Mouse (Mus musculus) lung, postnatal 0 days (tissue): ENCODE measurements around the gene Trp53rkb. TPM values are rescaled to one million over a fixed set of nuclear protein-coding genes. Genes with fewer than 3 reads are reported as not detected.
A peak's percentile ranks its signal among the peaks of the same experiment; 100 is the strongest.
"Not testable (repeated sequence)": the region's sequence is repeated elsewhere in the genome, so short reads cannot be mapped to it uniquely, and the experiment has no call there.

Source experiments
- ATAC-seq: fragments of 200-750 bp; cut with Nextera tagmentation; 2 replicates; pipeline ENCODE4 v1.8.0; 2017; ENCODE audit warnings: moderate library complexity
- DNase-seq: peaks from one replicate; pipeline ENCODE4 v3.0.0-alpha.2; 2016; ENCODE audit warnings: low spot score
- H3K27ac ChIP-seq: fragments of 300-500 bp; sonication (generic); 2 replicates; pipeline ENCODE4 v1.5.1; 2014; ENCODE audit warnings: antibody characterized with exemption, mild to moderate bottlenecking, low read length, mixed read lengths
- H3K27me3 ChIP-seq: fragments of 300-500 bp; sonication (generic); replicated peaks from 2 replicates; pipeline ENCODE4 v1.6.1; 2014; ENCODE audit warnings: low read length, mixed read lengths; ENCODE audit not compliant: insufficient read depth
- H3K36me3 ChIP-seq: fragments of 300-500 bp; sonication (generic); 2 replicates; pipeline ENCODE4 v1.6.1; 2014; ENCODE audit warnings: low read length, mixed read lengths; ENCODE audit not compliant: insufficient read depth
- H3K4me1 ChIP-seq: fragments of 300-500 bp; sonication (generic); 2 replicates; pipeline ENCODE4 v1.6.1; 2014; ENCODE audit warnings: antibody characterized with exemption, low read depth, low read length, mixed read lengths; ENCODE audit not compliant: insufficient read depth
- H3K4me2 ChIP-seq: fragments of 300-500 bp; sonication (generic); replicated peaks from 2 replicates; pipeline ENCODE4 v1.6.1; 2014; ENCODE audit warnings: low read depth, mild to moderate bottlenecking, low read length, moderate library complexity, mixed read lengths
- H3K4me3 ChIP-seq: fragments of 300-500 bp; sonication (generic); 2 replicates; pipeline ENCODE4 v1.5.1; 2014; ENCODE audit warnings: low read depth, low read length
- H3K9ac ChIP-seq: fragments of 300-500 bp; sonication (generic); replicated peaks from 2 replicates; pipeline ENCODE4 v1.6.1; 2014; ENCODE audit warnings: low read depth, mild to moderate bottlenecking
- H3K9me3 ChIP-seq: fragments of 300-500 bp; sonication (generic); 2 replicates; pipeline ENCODE4 v1.6.1; 2016; ENCODE audit warnings: low read length, mixed read lengths
- CTCF ChIP-seq: IDR thresholded peaks from 2 replicates; pipeline ENCODE4 v1.5.1; 2016; ENCODE audit warnings: antibody characterized with exemption, mild to moderate bottlenecking
- EP300 ChIP-seq: IDR thresholded peaks from 2 replicates; pipeline ENCODE4 v1.6.1; 2016; ENCODE audit warnings: antibody characterized with exemption, mild to moderate bottlenecking, control low read depth
- WGBS: fragments of 180-500 bp; shearing (Covaris S2); extraction: QIAGEN DNeasy Blood & Tissue Kit; methylation state at CpG from one replicate; pipeline ENCODE4 v1.1.7; 2014; 5-methylcytosine and 5-hydroxymethylcytosine counted together
- polyA plus RNA-seq: library from polyadenylated mRNA; unstranded; fragments of >200 nt; fragmentation: Nextera tagmentation; extraction: Ambion mirVana; gene quantifications from 2 replicates; pipeline ENCODE4 v1.2.1, GENCODE M21; 2015

Trp53rkb gene
- polyA plus RNA-seq: 4.2 and 4.8 TPM in 2 replicates

DNA sequence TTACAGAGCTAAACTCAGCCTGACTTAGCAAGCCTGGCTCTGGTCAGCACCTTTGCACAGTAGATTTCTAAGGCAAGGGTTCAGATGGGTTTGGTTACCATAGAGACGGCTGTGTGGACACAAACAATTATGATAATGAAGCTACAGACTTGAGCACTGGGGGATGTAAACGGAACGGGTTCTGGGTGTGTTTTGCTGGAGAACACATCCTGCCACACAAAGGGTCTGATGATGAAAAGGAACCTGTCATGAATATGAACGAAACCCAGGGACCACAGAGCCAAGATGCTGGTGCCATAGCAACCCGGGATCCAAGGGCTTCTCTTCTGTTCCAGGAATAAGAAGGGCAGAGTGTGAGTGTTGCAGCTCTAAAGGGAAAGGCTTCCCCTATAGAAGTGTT lies at the start of gene Trp53rkb:
Trp53rkb (plus strand) TSS at position 177 of the 400 bp plus-strand sequence.
- Histone ChIP-seq H3K27ac (peak within 1 kb of the TSS; percentile 73), H3K36me3 (no peaks in the 10 kb centered on the region), H3K4me2 (peak within 1 kb of the TSS; percentile 80), H3K27me3 (no peaks in the 10 kb centered on the region), H3K9me3 (no peaks in the 10 kb centered on the region), H3K4me1 (no peaks in the 10 kb centered on the region), H3K4me3 (peak within 1 kb of the TSS; percentile 69), H3K9ac (peak within 1 kb of the TSS; percentile 84)
- 71% methylated on average over 5 of the region's 5 CpGs for WGBS
- no peak for ATAC-seq
- no peak for DNase-seq
- TF ChIP-seq CTCF (no peak), EP300 (no peak)

GRCm38 (mm10) chr2:166743504-166743903 lies 48.8 kb upstream of the Trp53rkb start:
- no peak overlapping the region for H3K4me2 ChIP-seq
- ATAC-seq (no peak), DNase-seq (no peak)
- H3K27ac ChIP-seq: no peak overlapping the region
- H3K9ac ChIP-seq: no peak overlapping the region
- WGBS: 43% methylated on average over 4 of the region's 4 CpGs
- H3K4me3 ChIP-seq: no peak overlapping the region
- TF ChIP-seq EP300: no peak
- TF ChIP-seq CTCF: no peak
- H3K27me3 ChIP-seq: no peaks in the 10 kb centered on the region
- H3K36me3 ChIP-seq: no peaks in the 10 kb centered on the region
- H3K4me1 ChIP-seq: no peaks in the 10 kb centered on the region
- H3K9me3 ChIP-seq: no peaks in the 10 kb centered on the region

GRCm38 (mm10) chr2:166744433-166744832 lies 47.9 kb upstream of the Trp53rkb start:
- Histone ChIP-seq H3K4me3 (no peak overlapping the region), H3K27ac (no peak overlapping the region), H3K4me2 (no peak overlapping the region), H3K36me3 (no peaks in the 10 kb centered on the region), H3K9ac (no peak overlapping the region), H3K4me1 (no peaks in the 10 kb centered on the region), H3K9me3 (no peaks in the 10 kb centered on the region), H3K27me3 (no peaks in the 10 kb centered on the region)
- 66% methylated on average over 7 of the region's 7 CpGs for WGBS
- DNase-seq (no peak), ATAC-seq (no peak)
- TF ChIP-seq CTCF (no peak), EP300 (no peak)

DNA sequence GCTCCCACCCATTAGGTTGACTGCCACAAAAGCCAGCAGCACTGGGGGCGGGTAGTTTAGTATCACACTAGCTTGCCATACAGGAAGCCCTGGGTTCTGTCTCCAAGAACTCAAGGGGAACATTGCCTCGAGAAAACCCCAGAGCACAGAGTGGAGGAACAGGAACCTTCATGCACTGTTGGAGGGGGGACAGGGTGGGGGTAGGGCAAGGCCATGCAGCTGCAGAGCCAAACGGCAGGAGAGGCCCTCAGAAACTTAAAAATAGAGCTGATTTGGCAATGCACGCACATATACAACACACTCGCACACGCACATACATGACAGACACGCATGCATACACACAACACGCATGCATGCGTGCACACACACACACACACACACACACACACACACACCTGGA lies 46.5 kb upstream of the Trp53rkb start:
- H3K4me2 ChIP-seq: no peak overlapping the region
- no peak overlapping the region for H3K27ac ChIP-seq
- TF ChIP-seq EP300 (no peak), CTCF (no peak)
- H3K9me3 ChIP-seq: no peaks in the 10 kb centered on the region
- no peaks in the 10 kb centered on the region for H3K27me3 ChIP-seq
- no peaks in the 10 kb centered on the region for H3K4me1 ChIP-seq
- no peaks in the 10 kb centered on the region for H3K36me3 ChIP-seq
- WGBS: 75% methylated on average over 9 of the region's 9 CpGs
- no peak overlapping the region for H3K4me3 ChIP-seq
- H3K9ac ChIP-seq: no peak overlapping the region
- DNase-seq (no peak), ATAC-seq (no peak)

DNA sequence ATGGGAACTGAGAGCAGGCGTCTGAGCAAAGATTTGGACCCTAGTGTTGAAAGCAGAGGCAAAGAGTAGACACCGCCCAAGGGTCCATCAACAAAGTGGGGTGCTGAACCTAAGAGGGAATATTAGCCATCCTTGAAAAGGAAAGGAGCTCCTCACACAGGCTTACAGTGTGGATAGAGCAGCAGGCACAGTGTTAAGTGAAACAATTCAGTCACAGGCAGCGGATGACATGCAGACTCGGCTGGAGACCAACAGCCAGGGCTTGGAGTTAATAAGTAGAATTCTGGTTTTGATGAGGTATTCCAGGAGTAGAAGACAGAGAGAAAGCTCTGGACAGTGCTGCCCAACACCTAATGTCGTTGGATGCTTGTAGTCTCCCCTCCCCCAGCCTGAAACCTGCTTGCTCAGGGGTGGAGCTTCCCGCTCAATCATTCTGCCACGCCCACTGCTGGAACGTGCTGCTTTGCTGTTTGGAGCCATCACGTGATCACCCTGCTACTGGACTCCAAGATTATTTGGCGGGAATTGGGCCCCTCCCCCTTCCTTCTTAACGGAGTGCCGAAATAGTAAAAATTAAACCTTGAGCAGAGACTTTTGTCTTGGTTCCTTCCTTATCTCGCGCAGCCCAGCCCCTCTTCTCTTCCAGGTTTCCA lies 45.9 kb upstream of the Trp53rkb start:
- ATAC-seq: peak; percentile 1; the same call in 1 of the 2 replicates
- not testable (repeated sequence) for H3K27ac ChIP-seq, H3K36me3 ChIP-seq, DNase-seq, H3K9me3 ChIP-seq, H3K4me3 ChIP-seq, H3K9ac ChIP-seq, H3K4me2 ChIP-seq, H3K27me3 ChIP-seq, H3K4me1 ChIP-seq
- 41% methylated on average over 14 of the region's 14 CpGs for WGBS

GRCm38 (mm10) chr2:166750620-166751191 lies 41.6 kb upstream of the Trp53rkb start:
- no peak overlapping the region for H3K27ac ChIP-seq
- no peak overlapping the region for H3K4me3 ChIP-seq
- no peaks in the 10 kb centered on the region for H3K36me3 ChIP-seq
- DNase-seq (no peak), ATAC-seq (no peak)
- no peaks in the 10 kb centered on the region for H3K4me1 ChIP-seq
- H3K27me3 ChIP-seq: no peaks in the 10 kb centered on the region
- no peak overlapping the region for H3K9ac ChIP-seq
- no peak for TF ChIP-seq CTCF
- TF ChIP-seq EP300: no peak
- no peak overlapping the region for H3K4me2 ChIP-seq
- H3K9me3 ChIP-seq: no peaks in the 10 kb centered on the region
- 78% methylated on average over 6 of the region's 6 CpGs for WGBS
